In genomic region chr14:14120230-14121096, GRCm38 (mm10) we compare ENCODE assay signal across 8 mouse cellular contexts. TPM values are rescaled to one million over a fixed set of nuclear protein-coding genes. Genes with fewer than 3 reads are reported as not detected.
A peak's percentile ranks its signal among the peaks of the same experiment; 100 is the strongest.
DNase-seq lines count a peak whose midpoint lies in the region; ATAC-seq and TF ChIP-seq lines count a peak whose summit lies in the region.

Gene Psmd6 (minus strand): TSS chr14:14120984.

- H3K9me3 ChIP-seq in CH12.LX (replicated peaks; ENCODE audit: low read length), result no peaks in the 10 kb centered on the region
- H3K9me3 ChIP-seq in forebrain, embryonic 11.5 days (ENCODE audit: control insufficient read depth, low read length), result no peaks in the 10 kb centered on the region
- no peaks in the 10 kb centered on the region for H3K9me3 ChIP-seq in heart, embryonic 16.5 days (replicated peaks; ENCODE audit: control insufficient read depth, low read length)
- no peaks in the 10 kb centered on the region for H3K9me3 ChIP-seq in liver, embryonic 15.5 days (replicated peaks)
- no peaks in the 10 kb centered on the region for H3K9me3 ChIP-seq in neural tube, embryonic 12.5 days

- H3K4me1 ChIP-seq in CH12.LX (ENCODE audit: control insufficient read depth in 1 of 2, insufficient read depth in 2 of 2), result peaks cover 6 to 20% of the 10 kb centered on the region in 2 experiments
- no peaks in the 10 kb centered on the region for H3K4me1 ChIP-seq in forebrain, embryonic 11.5 days (replicated peaks; ENCODE audit: control insufficient read depth, insufficient read depth, low read length)
- peaks cover 14% of the 10 kb centered on the region for H3K4me1 ChIP-seq in heart, embryonic 16.5 days (ENCODE audit: control insufficient read depth, insufficient read depth, low read length)
- peaks cover 16% of the 10 kb centered on the region for H3K4me1 ChIP-seq in liver, embryonic 15.5 days (replicated peaks)
- H3K4me1 ChIP-seq in neural tube, embryonic 12.5 days, result peaks cover 8% of the 10 kb centered on the region

- H3K9ac ChIP-seq in CH12.LX (ENCODE audit: insufficient read depth, low read depth), result peak within 1 kb of the TSS; percentile 96
- peak within 1 kb of the TSS; percentile 90 for H3K9ac ChIP-seq in forebrain, embryonic 11.5 days (ENCODE audit: low read length)
- peak within 1 kb of the TSS; percentile 99 for H3K9ac ChIP-seq in heart, embryonic 16.5 days (ENCODE audit: low read length)
- H3K9ac ChIP-seq in liver, embryonic 15.5 days, result peak within 1 kb of the TSS; percentile 85
- H3K9ac ChIP-seq in neural tube, embryonic 12.5 days, result peak within 1 kb of the TSS; percentile 95

- peak; percentile 90 for TF ChIP-seq POLR2A in CH12.LX (IDR thresholded peaks at IDR 0.05; ENCODE audit: low read depth, low read length)

- TF ChIP-seq EP300 in CH12.LX (IDR thresholded peaks at IDR 0.05; ENCODE audit: low read length), result no peak

- dilution Hi-C loops in CH12.LX (cut with MboI; ENCODE audit: extremely low pct_ligation_motif_present, extremely low pct_unique_long_range_greater_than_20kb, low sequenced_read_pairs), result no loop called here

- peak within 1 kb of the TSS; percentile 68 for H3K4me2 ChIP-seq in CH12.LX (ENCODE audit: insufficient read depth, low read depth, poor library complexity, severe bottlenecking)
- peak within 1 kb of the TSS; percentile 80 for H3K4me2 ChIP-seq in forebrain, embryonic 11.5 days (ENCODE audit: low read depth, low read length, severe bottlenecking)
- H3K4me2 ChIP-seq in heart, embryonic 16.5 days (ENCODE audit: low read depth, low read length), result peak within 1 kb of the TSS; percentile 96
- peak within 1 kb of the TSS; percentile 77 for H3K4me2 ChIP-seq in liver, embryonic 15.5 days
- peak within 1 kb of the TSS; percentile 76 for H3K4me2 ChIP-seq in neural tube, embryonic 12.5 days (replicated peaks)

- no peak within 1 kb of the TSS for H3K27ac ChIP-seq in CH12.LX (ENCODE audit: insufficient read depth, low read depth)
- peak within 1 kb of the TSS; percentile 41; the same call in 1 of the 2 replicates for H3K27ac ChIP-seq in forebrain, embryonic 11.5 days (ENCODE audit: low read depth, low read length)
- H3K27ac ChIP-seq in heart, embryonic 16.5 days (ENCODE audit: low read length), result peak within 1 kb of the TSS; percentile 81
- H3K27ac ChIP-seq in liver, embryonic 15.5 days (replicated peaks), result peak within 1 kb of the TSS; percentile 75
- H3K27ac ChIP-seq in neural tube, embryonic 12.5 days, result peak within 1 kb of the TSS; percentile 50; the same call in 1 of the 2 replicates

- no peaks in the 10 kb centered on the region for H3K27me3 ChIP-seq in CH12.LX (replicated peaks)
- H3K27me3 ChIP-seq in forebrain, embryonic 11.5 days (ENCODE audit: control insufficient read depth, insufficient read depth, low read length), result no peaks in the 10 kb centered on the region
- no peaks in the 10 kb centered on the region for H3K27me3 ChIP-seq in heart, embryonic 16.5 days (ENCODE audit: control insufficient read depth, insufficient read depth, low read length)
- no peaks in the 10 kb centered on the region for H3K27me3 ChIP-seq in liver, embryonic 15.5 days
- no peaks in the 10 kb centered on the region for H3K27me3 ChIP-seq in neural tube, embryonic 12.5 days (replicated peaks)

- peaks cover 22 to 42% of the 10 kb centered on the region in 2 experiments for H3K36me3 ChIP-seq in CH12.LX (replicated peaks in 1 of 2; ENCODE audit: control insufficient read depth in 1 of 2, insufficient read depth in 1 of 2, low read length in 1 of 2)
- H3K36me3 ChIP-seq in forebrain, embryonic 11.5 days (ENCODE audit: control insufficient read depth, insufficient read depth, low read length), result peaks cover 4% of the 10 kb centered on the region; the same call in 1 of the 2 replicates
- H3K36me3 ChIP-seq in heart, embryonic 16.5 days (ENCODE audit: control insufficient read depth, insufficient read depth), result peaks cover 26% of the 10 kb centered on the region
- H3K36me3 ChIP-seq in liver, embryonic 15.5 days (replicated peaks), result peaks cover 36% of the 10 kb centered on the region
- peaks cover 27% of the 10 kb centered on the region for H3K36me3 ChIP-seq in neural tube, embryonic 12.5 days

- peak; percentile 97 for ATAC-seq in forebrain, embryonic 11.5 days (replicated peaks; ENCODE audit: low FRiP score)
- peak; percentile 94 for ATAC-seq in heart, embryonic 16.5 days (replicated peaks; ENCODE audit: extremely low read depth, insufficient read depth, low FRiP score)
- peak; percentile 93 for ATAC-seq in liver, embryonic 15.5 days (ENCODE audit: insufficient read depth)
- peak; percentile 98 for ATAC-seq in neural tube, embryonic 12.5 days (ENCODE audit: low FRiP score, low read depth)

- peak; percentile 85 for DNase-seq in CH12.LX (ENCODE audit: extremely low read depth)
- peak; percentile 68 for DNase-seq in c-Kit-positive CD71-positive TER-119-negative erythroid progenitor cells, embryonic 14.5 days (ENCODE audit: low read depth)
- peak; percentile 93 for DNase-seq in forebrain, embryonic 11.5 days (ENCODE audit: low spot score)
- DNase-seq in kidney, postnatal 36 days, result peak; percentile 90 to 94
- DNase-seq in telencephalon, adult 2 months (ENCODE audit: low read depth, low spot score), result peak; percentile 78

- in situ Hi-C loops in CH12.LX (cut with MboI; ENCODE audit: low pct_ligation_motif_present, low pct_unique_long_range_greater_than_20kb, low sequenced_read_pairs), result no loop called here

- TF ChIP-seq RAD21 in CH12.LX (IDR thresholded peaks at IDR 0.05; ENCODE audit: low read depth, low read length), result no peak; the same call in 1 of the 2 replicates

- WGBS in forebrain, embryonic 11.5 days, result 2% methylated on average over 68 of the region's 68 CpGs
- under 1% methylated on average over 68 of the region's 68 CpGs for WGBS in heart, embryonic 16.5 days
- under 1% methylated on average over 67 of the region's 68 CpGs for WGBS in liver, embryonic 15.5 days (ENCODE audit: insufficient replicate concordance)
- WGBS in neural tube, embryonic 12.5 days, result 1% methylated on average over 68 of the region's 68 CpGs

- peak; percentile 58 to 96; a peak in 3 of 4 replicates for TF ChIP-seq CTCF in CH12.LX (conservative IDR thresholded peaks at IDR 0.05 in 1 of 2, IDR thresholded peaks at IDR 0.05 in 1 of 2; ENCODE audit: low read depth in 2 of 2, low read length in 2 of 2)

- peak within 1 kb of the TSS; percentile 79 to 95 (median 89) for H3K4me3 ChIP-seq in CH12.LX (replicated peaks in 1 of 3; ENCODE audit: low read depth in 2 of 3, low read length in 2 of 3, poor library complexity in 1 of 3)
- H3K4me3 ChIP-seq in forebrain, embryonic 11.5 days (ENCODE audit: low read depth, low read length), result peak within 1 kb of the TSS; percentile 89
- peak within 1 kb of the TSS; percentile 99 for H3K4me3 ChIP-seq in heart, embryonic 16.5 days (ENCODE audit: low read length)
- peak within 1 kb of the TSS; percentile 95 for H3K4me3 ChIP-seq in liver, embryonic 15.5 days (replicated peaks)
- H3K4me3 ChIP-seq in neural tube, embryonic 12.5 days, result peak within 1 kb of the TSS; percentile 95

- H3K79me2 ChIP-seq in CH12.LX (replicated peaks; ENCODE audit: control insufficient read depth, extremely low read depth, insufficient read depth, poor library complexity, severe bottlenecking), result peaks cover 16% of the 10 kb centered on the region

TF ChIP-seq in CH12.LX, 34 proteins besides CTCF, POLR2A, EP300 and RAD21:
- TF ChIP-seq MXI1 (IDR thresholded peaks at IDR 0.05; ENCODE audit: low read depth, low read length) (peak; percentile 74; the same call in 1 of the 2 replicates), E2F4 (IDR thresholded peaks at IDR 0.05; ENCODE audit: insufficient replicate concordance, low read depth, low read length) (no peak), NELFE (IDR thresholded peaks at IDR 0.05; ENCODE audit: low read depth, low read length) (peak; percentile 80), PAX5 (IDR thresholded peaks at IDR 0.05; ENCODE audit: low read length) (no peak), MAFK (IDR thresholded peaks at IDR 0.05; ENCODE audit: insufficient replicate concordance, low read length) (no peak), MEF2A (IDR thresholded peaks at IDR 0.05; ENCODE audit: borderline replicate concordance, low read depth, low read length) (peak; percentile 51; the same call in 1 of the 2 replicates), KAT2A (IDR thresholded peaks at IDR 0.05; ENCODE audit: insufficient replicate concordance, low read length) (peak; percentile 78; the same call in 1 of the 2 replicates), HCFC1 (IDR thresholded peaks at IDR 0.05; ENCODE audit: low read depth, low read length) (peak; percentile 92), USF1 (IDR thresholded peaks at IDR 0.05; ENCODE audit: low read depth, low read length) (no peak), MAX (IDR thresholded peaks at IDR 0.05; ENCODE audit: low read length) (no peak), ELF1 (IDR thresholded peaks at IDR 0.05; ENCODE audit: low read depth, low read length) (peak; percentile 66), TCF12 (IDR thresholded peaks at IDR 0.05; ENCODE audit: low read depth, low read length) (peak; percentile 81), GABPA (IDR thresholded peaks at IDR 0.05; ENCODE audit: insufficient replicate concordance, low read depth, low read length) (peak; percentile 57; the same call in 1 of the 2 replicates), TBP (conservative IDR thresholded peaks at IDR 0.05; ENCODE audit: low read depth, low read length) (peak; percentile 65; the same call in 1 of the 2 replicates)

RNA-seq across cellular contexts. Expression of gene Psmd6, which starts in this region (rescaled TPM):
- total RNA-seq in CH12.LX (2012; rRNA removed) (129 and 183 TPM in 2 replicates), CH12.LX (2014; rRNA removed) (307 and 344 TPM in 2 replicates)
- polyA plus RNA-seq in CH12.LX (2012; ENCODE audit: insufficient read length, low read depth), result 207 and 244 TPM in 2 replicates
- polyA plus RNA-seq in forebrain, embryonic 11.5 days (2014; fragmentation: Nextera tagmentation; extraction: Ambion mirVana), result 306 and 311 TPM in 2 replicates
- 169 and 200 TPM in 2 replicates for polyA plus RNA-seq in heart, embryonic 16.5 days (2015; fragmentation: Nextera tagmentation; extraction: Ambion mirVana)
- 107 and 116 TPM in 2 replicates for polyA plus RNA-seq in liver, embryonic 15.5 days (2015; fragmentation: Nextera tagmentation; extraction: Ambion mirVana)
- polyA plus RNA-seq in neural tube, embryonic 12.5 days (2016; fragmentation: Nextera tagmentation; extraction: Ambion mirVana), result 283 and 288 TPM in 2 replicates
